Mouse (Mus musculus) ovary, postnatal 36 days (tissue): Measurements from ENCODE around the gene Gstm6.

ENCODE experiments used
- DNase-seq: peaks from one replicate; pipeline ENCODE4 v3.0.0; 2022; ENCODE audit warnings: low spot score, mixed read lengths

Gstm6 gene

GRCm38 (mm10) chr3:107940524-107940923, 3.0 kb downstream of the Gstm6 start:
- DNase-seq = no peak

GRCm38 (mm10) chr3:107939830-107940229, 3.7 kb downstream of the Gstm6 start:
- no peak for DNase-seq

- DNase-seq = peak; percentile 74
These were observed 4.1 kb downstream of the Gstm6 start for GRCm38 (mm10) chr3:107939403-107939802.

GRCm38 (mm10) chr3:107935888-107936287, 7.7 kb downstream of the Gstm6 start:
- DNase-seq = no peak

- DNase-seq = no peak
These were observed 8.3 kb downstream of the Gstm6 start for GRCm38 (mm10) chr3:107935268-107935667.

- DNase-seq = no peak
These were observed 11.4 kb downstream of the Gstm6 start for GRCm38 (mm10) chr3:107932128-107932527.

GRCm38 (mm10) chr3:107931670-107932069, 11.9 kb downstream of the Gstm6 start, which contains the start of gene Gstm7:
Gstm7 (minus strand) TSS chr3:107931817.
- peak; percentile 98 for DNase-seq

GRCm38 (mm10) chr3:107931134-107931533, 12.4 kb downstream of the Gstm6 start:
- no peak for DNase-seq

GRCm38 (mm10) chr3:107929731-107930130, 13.8 kb downstream of the Gstm6 start:
- no peak for DNase-seq

- DNase-seq = no peak
These were observed 14.3 kb downstream of the Gstm6 start for GRCm38 (mm10) chr3:107929243-107929642.

GRCm38 (mm10) chr3:107928691-107929090, 14.9 kb downstream of the Gstm6 start:
- no peak for DNase-seq

GRCm38 (mm10) chr3:107927841-107928240, 15.7 kb downstream of the Gstm6 start:
- DNase-seq = no peak

GRCm38 (mm10) chr3:107925335-107925734, 18.2 kb downstream of the Gstm6 start:
- DNase-seq = no peak

- DNase-seq = no peak
These were observed 23.2 kb downstream of the Gstm6 start for GRCm38 (mm10) chr3:107920348-107920747.

GRCm38 (mm10) chr3:107917783-107918408, 25.7 kb downstream of the Gstm6 start:
- no peak for DNase-seq

- no peak for DNase-seq
These were observed 26.5 kb downstream of the Gstm6 start for GRCm38 (mm10) chr3:107917097-107917496.

GRCm38 (mm10) chr3:107916674-107917073, 26.9 kb downstream of the Gstm6 start:
- DNase-seq = no peak

- no peak for DNase-seq
These were observed 37.6 kb downstream of the Gstm6 start for GRCm38 (mm10) chr3:107905942-107906341.

GRCm38 (mm10) chr3:107900955-107901673, 42.4 kb downstream of the Gstm6 start:
- no peak for DNase-seq

- no peak for DNase-seq
These were observed 44.9 kb downstream of the Gstm6 start for GRCm38 (mm10) chr3:107898691-107899090.

- peak; percentile 86 for DNase-seq
These were observed 47.6 kb downstream of the Gstm6 start, which contains the start of gene Gstm5 for GRCm38 (mm10) chr3:107895720-107896569. Gstm5 (plus strand) TSS chr3:107895821.

- no peak for DNase-seq
These were observed 48.3 kb downstream of the Gstm6 start for GRCm38 (mm10) chr3:107895194-107895719.
